Mouse (Mus musculus): Measurements from ENCODE around the gene Nat8f4. TPM values are rescaled to one million over a fixed set of nuclear protein-coding genes. Genes with fewer than 3 reads are reported as not detected.
"Not testable (repeated sequence)": the region's sequence is repeated elsewhere in the genome, so short reads cannot be mapped to it uniquely, and the experiment has no call there.

The Nat8f4 gene
- 3.0 and 3.1 TPM in 2 replicates for total RNA-seq (2014; fragmentation: Nextera tagmentation)
- total RNA-seq (2017) = 1.7 and 3.2 TPM in 2 replicates

DNA sequence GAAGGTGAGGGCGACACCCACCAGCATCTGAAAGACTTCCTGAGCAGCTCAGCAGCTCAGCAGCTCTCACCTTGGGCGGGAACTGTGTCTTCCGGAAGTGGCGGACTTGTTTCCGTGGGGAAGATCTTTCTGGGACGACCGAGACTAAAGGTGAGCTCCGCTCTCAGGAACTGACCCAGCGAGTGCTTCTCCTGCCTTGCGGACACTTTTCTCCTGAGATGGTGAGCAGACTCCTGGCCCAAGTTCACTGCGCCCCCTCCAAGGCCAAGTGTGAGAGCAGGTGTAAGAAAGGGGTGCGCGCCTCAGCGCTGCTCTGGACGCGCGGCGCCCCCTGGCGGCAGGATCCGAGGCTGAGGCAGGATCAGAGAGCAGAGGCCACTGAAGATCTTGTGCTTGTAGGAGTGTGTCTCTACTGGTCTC is at the start of gene Nat8f4:
Gene Nat8f4, minus strand, starts transcription at position 243 of the 420 bp plus-strand sequence.
- peak; percentile 87 for ATAC-seq (replicated peaks; ENCODE audit: low FRiP score, low TSS enrichment, poor library complexity, severe bottlenecking)

DNA sequence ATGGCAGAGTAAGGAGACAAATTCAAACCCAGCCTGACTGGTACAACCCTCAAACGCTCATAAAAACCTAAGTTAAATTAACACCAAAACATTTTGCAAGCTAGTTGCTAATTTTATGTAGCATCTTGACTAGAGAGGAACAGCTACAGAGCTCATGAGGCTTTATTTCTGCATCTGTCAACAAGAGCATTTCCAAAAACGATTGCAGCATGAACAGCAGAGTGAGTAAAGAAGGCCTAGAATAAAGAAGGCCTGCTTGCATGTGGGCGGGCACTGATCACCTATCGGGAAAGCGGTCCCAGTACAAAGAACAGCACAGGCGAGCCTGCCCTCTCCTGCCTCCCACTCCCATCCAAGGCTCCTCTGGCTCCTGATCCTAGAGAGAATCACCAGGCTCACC is 43.9 kb upstream of the Nat8f4 start:
- ATAC-seq (replicated peaks; ENCODE audit: low FRiP score, low TSS enrichment, poor library complexity, severe bottlenecking) = no peak

DNA sequence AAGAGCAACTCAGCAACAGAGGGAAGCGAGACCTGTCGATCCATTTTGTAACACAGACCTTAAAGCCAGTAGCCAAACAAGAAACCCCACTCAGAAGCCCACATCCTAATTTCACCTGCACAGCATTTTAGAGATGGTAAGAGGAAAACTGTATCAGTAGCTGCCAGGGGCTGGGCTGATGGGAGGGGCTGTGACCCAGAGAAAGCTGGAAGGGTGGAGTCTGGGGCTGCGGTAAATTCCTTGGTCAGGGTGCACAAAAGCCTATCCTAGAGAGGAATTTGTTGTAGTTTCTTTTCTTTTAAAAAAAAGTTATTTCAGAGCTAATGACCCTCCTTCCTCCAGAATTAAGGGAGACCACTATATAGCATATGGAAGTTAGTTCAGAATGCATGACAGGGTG is 37.8 kb upstream of the Nat8f4 start:
- ATAC-seq (replicated peaks; ENCODE audit: low FRiP score, low TSS enrichment, poor library complexity, severe bottlenecking) = 0 out of 2 replicates have a peak, but pooled peaks have one; percentile 60

DNA sequence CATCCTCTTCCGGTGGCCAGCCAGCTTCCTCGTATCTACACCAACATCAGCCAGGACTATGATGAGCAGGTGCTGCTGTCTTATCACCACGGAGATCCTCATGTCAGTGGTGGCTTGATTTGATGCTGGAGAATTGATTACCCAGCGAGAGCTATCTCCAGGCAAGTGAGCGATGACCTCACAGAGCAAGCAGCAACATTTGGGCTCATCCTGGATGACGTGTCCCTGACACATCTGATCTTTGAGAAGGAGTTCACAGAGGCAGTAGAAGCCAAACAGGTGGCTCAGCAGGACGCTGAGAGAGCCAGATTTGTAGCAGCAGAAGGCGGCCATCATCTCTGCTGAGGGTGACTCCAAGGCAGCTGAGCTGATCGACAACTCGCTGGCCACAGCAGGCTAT is 34.0 kb upstream of the Nat8f4 start:
- ATAC-seq (replicated peaks; ENCODE audit: low FRiP score, low TSS enrichment, poor library complexity, severe bottlenecking) = no peak

DNA sequence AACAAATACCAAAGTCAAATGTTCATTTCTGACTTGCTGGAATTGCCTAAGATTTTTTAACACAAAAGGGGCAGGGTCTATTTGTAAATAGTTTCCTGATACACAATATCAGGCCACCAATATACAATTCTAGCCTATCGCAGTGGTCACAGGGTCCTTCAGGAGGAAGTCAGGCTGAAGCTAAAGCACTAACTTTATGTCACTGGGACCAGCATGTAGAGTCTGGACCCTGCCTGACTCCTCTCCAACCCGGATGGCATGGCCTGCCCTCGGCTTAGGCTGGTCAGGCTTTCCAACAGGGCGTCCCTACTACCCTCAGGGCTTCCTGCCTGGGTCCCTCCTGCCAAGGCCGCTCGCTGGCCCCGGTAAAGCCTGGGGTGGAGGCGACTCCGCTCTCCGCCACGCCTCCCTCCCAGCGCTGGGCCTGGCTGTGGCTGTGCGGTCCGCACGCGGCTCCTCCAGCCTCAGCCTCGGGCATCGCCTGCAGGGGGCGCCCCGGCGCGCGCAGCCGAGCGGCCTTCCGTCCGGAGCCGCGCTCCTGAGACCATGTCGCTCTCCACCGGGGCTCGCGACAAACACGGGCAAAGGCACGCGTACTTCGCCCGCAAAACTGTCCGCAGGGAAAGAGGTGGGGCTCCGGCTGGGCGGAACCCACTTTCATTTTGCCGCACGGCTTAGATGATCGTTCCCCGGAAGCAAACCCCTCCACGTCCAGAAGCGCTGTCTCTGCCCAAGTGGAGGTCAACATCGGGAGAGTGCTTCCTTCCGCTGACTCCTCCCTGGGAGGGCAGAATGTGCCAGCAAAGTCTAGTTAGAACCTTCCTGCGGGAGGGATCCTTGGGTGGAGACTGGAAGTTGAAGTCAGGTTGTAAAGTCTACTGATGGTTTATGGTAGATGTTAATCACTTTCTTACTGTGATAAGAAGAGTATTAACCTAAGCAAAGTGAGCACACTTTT is 32.1 kb upstream of the Nat8f4 start:
- peak; percentile 96 for ATAC-seq (replicated peaks; ENCODE audit: low FRiP score, low TSS enrichment, poor library complexity, severe bottlenecking)

DNA sequence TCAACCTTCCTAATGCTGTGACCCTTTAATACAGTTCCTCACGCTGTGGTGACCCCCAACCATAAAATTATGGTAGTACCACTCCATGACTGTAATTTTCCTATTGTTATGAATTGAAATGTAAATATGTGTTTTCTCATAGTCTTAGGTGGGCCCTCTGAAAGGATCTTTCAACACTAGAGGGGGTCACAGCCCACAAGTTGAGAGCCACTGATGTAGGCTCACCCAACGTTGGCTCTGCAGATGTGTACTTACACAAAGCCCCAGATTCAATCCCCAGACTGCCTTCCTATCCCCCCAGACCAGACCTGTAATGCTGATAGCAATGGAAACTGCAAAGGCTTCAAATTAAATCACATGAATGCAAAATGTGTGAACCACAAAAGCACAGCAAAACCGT is 31.0 kb upstream of the Nat8f4 start:
- ATAC-seq (replicated peaks; ENCODE audit: low FRiP score, low TSS enrichment, poor library complexity, severe bottlenecking) = no peak

DNA sequence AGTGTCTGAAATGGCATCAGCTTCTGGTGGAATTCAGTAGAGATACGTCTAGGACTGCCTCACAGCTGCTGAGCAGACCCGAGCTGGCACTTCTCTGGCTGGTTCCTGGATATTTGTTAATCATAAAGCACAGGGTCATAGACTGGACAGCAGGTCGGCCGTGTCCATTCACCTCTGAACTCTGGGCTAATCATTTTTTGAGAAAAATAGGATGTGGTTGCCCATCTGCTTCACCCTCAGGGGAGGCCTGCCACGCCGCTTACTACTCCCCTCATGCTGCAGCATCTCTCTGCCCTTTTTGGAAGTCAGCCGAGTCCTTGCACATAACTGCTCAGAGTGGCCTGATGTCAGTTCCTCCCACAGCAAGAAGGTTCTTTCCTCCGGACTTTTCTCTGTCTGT is 29.4 kb upstream of the Nat8f4 start:
- no peak for ATAC-seq (replicated peaks; ENCODE audit: low FRiP score, low TSS enrichment, poor library complexity, severe bottlenecking)

DNA sequence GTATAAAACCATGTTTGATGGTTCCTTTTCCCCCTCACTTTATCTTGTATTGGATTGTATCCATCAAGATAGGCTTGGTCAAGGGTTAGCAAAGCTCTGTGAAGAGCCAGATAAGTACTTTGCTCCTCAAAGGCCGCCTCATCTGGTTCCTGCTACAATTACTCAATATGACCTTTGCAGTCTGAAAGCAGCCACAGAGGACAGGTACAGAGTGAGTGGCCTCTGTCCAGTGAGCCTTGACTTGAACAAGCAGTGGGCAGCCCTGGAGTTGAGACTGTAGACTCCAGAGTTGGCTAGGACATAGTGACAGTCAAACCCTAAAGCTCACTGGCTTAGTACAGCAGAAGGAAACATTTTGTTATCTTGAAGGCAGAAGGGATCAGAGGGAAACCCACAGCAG is 24.6 kb upstream of the Nat8f4 start:
- no peak for ATAC-seq (replicated peaks; ENCODE audit: low FRiP score, low TSS enrichment, poor library complexity, severe bottlenecking)

DNA sequence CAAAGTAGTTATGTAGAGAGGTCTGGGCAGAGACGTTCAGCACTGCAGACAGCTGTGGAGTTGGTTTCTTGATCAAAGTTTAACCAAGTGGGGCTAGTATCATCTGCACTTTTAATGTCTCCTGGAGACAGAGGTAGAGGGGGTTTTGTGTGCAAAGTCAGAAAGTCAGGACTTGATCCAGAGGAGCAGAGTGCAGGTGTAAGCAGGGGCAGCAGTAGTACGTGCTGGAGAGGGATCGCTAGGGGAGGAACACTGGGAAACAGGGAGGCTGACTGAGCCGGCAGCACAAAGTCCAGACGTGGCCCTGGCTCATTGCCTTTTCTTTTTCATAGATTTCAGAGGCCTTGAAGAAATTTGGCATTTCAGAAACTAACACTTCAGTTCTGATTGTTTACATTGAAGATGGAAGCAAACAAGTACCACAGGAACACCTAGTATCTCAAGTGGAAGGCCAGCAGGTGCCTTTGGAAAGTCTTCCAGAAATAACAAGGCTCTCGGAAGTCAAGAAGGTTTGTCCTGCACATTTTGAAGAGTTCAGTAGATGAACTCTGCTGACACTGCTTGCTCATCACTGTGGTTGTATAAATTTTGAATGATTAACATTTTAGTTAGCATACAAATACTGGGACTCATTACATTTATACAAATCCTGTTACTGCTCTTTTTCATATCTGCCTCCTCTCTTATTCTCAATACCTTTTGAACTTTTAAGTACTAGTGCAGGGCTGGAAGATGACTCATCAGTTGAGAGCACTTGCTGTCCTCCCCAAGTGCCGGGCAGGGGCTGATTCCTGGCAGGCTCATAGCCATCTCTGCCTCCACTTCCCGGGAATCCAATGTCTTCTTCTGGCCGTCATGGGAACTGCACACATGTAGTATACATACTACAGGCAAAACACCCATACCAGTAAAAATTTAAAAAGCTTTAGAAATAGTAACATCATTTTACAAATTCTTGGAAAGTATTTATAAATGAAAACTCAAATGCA is 23.1 kb upstream of the Nat8f4 start:
- no peak for ATAC-seq (replicated peaks; ENCODE audit: low FRiP score, low TSS enrichment, poor library complexity, severe bottlenecking)

DNA sequence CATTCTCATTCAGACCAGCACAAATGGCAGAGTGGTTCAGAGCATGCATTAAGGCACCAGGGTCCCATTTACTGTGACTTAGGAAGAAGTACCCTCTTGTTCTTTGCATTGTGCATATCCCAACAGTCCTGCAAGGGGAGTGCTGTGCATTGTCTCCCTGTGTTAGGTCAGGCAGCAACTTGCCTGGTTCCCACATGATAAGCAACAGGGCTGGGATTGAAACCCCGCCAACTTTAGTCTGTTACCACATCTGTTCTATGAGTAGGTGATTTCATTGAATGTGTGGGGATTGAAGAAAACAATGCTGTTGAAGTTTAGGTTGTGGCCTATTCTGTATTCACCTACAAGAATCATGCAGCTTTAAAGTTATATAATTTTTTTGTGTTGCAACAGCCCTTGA is 22.0 kb upstream of the Nat8f4 start:
- ATAC-seq (replicated peaks; ENCODE audit: low FRiP score, low TSS enrichment, poor library complexity, severe bottlenecking) = peak; percentile 95

DNA sequence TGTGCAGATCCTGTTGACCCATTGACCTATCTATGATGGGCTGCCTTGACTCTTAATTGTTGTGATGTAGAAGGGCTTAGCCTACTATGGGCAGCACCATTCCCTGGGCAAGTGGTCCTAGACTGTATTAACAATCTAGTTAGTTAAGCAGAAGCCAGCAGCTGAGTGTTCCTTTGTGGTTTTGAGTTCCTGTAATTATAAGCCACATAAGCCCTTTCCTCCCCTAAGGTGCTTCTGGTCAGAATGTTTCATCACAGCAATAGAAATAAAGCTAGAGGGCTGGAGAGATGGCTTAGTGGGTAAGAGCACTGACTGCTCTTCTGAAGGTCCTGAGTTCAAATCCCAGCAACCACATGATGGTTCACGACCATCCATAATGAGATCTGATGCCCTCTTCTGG is 19.0 kb upstream of the Nat8f4 start:
- no peak for ATAC-seq (replicated peaks; ENCODE audit: low FRiP score, low TSS enrichment, poor library complexity, severe bottlenecking)

DNA sequence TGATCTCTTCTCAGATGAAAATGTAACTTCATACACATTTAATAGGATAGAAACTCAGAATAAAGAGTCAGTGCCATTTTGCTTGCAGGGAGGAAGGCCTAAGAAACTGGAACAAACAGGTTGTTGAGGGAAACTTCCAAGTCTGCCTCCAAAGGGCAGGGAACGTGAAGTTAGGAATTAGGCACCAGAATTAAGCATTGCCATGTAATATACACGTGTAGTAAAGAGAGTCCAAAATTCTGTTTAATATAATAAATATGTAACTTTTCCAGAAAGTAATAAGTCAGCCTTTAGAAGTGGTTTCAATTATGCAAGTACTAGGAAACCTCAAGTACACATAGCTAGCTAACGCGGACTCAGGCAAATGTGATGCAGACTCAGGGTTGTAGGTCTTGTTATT is 14.7 kb upstream of the Nat8f4 start:
- no peak for ATAC-seq (replicated peaks; ENCODE audit: low FRiP score, low TSS enrichment, poor library complexity, severe bottlenecking)

DNA sequence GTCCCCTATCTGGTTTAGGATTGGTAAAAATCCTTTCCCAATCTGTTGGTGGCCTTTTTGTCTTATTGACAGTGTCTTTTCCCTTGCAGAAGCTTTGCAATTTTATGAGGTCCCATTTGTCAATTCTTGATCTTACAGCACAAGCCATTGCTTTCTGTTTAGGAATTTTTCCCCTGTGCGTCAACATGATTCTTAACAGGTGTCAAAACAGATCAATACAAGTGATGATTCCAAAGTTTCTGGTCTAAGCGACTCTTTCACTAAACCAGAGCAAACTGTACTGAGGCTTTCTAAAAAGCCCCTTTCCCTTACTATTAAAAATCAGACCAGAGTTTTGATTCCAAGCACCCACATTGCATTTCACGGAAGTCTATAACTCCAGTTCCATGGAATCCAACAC is 13.7 kb upstream of the Nat8f4 start:
- ATAC-seq (replicated peaks; ENCODE audit: low FRiP score, low TSS enrichment, poor library complexity, severe bottlenecking) = not testable (repeated sequence)

DNA sequence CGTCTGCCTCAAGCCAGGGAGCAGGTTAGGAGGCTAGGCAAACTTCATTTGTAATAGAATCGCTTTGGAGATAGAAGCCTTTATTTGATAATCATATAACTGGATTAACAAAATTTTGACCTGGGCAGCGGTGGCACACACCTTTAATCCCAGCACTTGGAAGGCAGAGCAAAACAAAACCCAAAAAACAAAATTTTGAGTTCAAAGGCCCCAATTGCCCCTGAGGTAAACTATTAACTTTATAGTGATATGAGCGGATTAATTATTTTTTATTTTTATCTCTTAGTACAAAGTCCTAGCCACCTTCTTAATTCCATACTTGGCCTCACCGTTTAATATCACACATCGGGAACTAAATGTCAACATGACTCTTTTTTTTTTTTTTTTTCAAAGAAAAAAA is 11.9 kb upstream of the Nat8f4 start:
- no peak for ATAC-seq (replicated peaks; ENCODE audit: low FRiP score, low TSS enrichment, poor library complexity, severe bottlenecking)

DNA sequence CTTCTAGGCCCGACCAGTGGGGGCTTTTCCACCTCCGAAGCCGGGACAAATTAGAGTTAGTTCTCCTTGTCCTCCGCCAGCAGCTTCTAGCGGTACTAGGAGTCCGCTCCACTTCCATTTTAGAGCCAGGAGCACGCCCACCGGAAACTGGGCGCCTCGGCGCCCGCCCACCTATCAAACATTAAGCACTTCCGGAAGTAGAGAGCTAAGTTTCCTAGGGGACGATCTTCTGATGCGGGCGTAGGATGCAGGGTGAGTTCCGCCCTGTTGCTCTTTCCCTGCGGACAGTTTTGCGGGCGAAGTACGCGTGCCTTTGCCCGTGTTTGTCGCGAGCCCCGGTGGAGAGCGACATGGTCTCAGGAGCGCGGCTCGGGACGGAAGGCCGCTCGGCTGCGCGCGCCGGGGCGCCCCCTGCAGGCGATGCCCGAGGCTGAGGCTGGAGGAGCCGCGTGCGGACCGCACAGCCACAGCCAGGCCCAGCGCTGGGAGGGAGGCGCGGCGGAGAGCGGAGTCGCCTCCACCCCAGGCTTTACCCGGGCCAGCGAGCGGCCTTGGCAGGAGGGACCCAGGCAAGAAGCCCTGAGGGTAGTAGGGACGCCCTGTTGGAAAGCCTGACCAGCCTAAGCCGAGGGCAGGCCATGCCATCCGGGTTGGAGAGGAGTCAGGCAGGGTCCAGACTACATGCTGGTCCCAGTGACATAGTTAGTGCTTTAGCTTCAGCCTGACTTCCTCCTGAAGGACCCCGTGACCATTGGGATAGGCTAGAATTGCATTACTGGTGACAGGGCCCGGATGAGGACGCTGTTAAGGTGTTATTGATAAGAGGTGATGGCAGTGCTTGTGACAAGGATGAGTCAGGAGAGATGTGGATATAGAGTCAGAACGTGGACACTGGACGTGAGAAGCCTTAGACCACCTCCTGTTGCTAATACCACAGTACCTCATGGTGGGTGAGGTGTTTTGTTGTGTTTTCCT is 11.1 kb upstream of the Nat8f4 start, which contains the start of gene Nat8f1:
Gene Nat8f1, minus strand, starts transcription at position 149 of the 975 bp plus-strand sequence.
- ATAC-seq (replicated peaks; ENCODE audit: low FRiP score, low TSS enrichment, poor library complexity, severe bottlenecking) = peak; percentile 92

DNA sequence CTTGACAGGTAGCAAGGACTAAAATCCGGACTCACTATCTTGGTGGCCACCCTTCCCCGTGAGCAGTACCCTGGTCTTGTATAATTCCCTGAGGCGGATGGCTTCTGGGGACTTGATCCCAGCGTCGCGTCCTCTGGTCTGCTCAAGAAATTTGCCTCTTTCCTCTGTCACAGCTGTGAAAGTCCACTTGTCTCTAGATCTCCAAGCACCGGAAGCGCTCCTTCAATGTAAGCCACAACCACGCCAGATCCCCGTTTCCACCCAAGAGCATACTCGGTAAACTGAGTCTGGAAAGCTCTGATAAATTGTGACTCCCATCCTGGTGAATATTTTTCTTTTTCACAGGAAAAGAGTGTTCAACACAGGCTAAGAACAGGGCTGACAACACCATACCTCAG is 10.5 kb upstream of the Nat8f4 start:
- ATAC-seq (replicated peaks; ENCODE audit: low FRiP score, low TSS enrichment, poor library complexity, severe bottlenecking) = peak; percentile 34; the same call in 1 of the 2 replicates

DNA sequence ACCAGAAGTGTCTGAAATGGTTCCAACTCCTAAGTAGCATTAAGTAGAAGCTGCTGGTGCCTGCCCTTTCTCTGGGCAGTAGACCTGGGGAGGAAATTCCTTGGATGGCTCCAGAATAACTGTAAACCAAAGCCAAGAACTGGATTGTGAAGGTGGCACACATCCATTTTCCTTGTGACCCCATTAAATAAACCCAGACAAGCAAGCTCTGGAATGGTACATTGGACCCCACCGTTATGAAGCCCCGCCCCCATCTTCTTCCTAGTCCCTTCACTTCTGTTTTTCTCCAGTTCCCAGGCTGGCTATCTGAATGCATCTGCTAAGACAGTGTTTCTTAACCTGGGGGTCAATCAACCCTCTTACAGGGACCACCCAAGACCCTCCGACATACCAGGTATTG is 6.9 kb upstream of the Nat8f4 start, which contains the start of gene Tprkb:
Gene Tprkb, plus strand, starts transcription at position 279 of the 400 bp plus-strand sequence.
- ATAC-seq (replicated peaks; ENCODE audit: low FRiP score, low TSS enrichment, poor library complexity, severe bottlenecking) = no peak

DNA sequence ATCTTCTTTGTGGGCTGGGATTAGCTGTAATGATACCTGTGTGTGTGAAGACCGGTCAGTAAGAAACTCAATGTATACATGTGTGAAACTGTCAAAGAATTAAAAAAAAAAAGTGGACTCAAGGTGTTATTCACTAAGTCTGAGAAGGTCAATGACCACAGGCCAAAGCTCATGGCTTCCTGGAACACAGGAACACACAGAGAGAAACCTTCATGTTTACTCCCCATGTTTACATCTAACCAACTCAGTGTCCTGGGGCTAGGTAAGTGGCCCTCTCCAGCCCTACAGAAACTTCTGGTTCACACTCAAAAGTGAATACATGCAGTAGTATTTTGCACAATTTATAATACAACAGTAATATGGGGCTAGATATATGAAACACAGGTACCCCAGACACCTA is 5.0 kb upstream of the Nat8f4 start:
- ATAC-seq (replicated peaks; ENCODE audit: low FRiP score, low TSS enrichment, poor library complexity, severe bottlenecking) = no peak

DNA sequence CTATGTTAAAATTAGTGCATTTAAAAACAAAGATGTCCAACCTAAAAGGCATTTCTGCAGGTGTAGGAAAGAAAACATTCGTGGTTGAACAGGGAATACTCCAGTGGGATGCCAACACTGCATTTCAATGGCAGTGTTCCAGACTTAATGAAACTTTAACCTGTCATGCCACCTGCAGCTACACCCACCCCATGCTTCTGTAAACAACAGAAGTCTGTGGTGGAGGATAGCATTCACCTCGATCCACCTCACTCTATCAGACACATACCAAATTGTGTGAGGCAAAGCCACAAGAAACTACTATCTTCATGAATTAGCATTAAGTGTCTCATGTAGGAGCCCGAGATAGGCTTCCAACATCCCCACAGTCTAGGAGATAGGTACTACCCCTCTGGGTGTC is 3.7 kb upstream of the Nat8f4 start:
- 0 out of 2 replicates have a peak, but pooled peaks have one; percentile 15 for ATAC-seq (replicated peaks; ENCODE audit: low FRiP score, low TSS enrichment, poor library complexity, severe bottlenecking)
